Mouse (Mus musculus) MN1 (cell line): ENCODE measurements around the gene Ssbp3.

ENCODE experiments used
- DNase-seq: peaks from one replicate; pipeline ENCODE4 v3.0.0-alpha.2; 2016; ENCODE audit warnings: low spot score

Ssbp3 gene

GRCm38 (mm10) chr4:106934931-106935582 lies 24.6 kb downstream of the Ssbp3 start:
- DNase-seq: no peak

GRCm38 (mm10) chr4:106935583-106935935 lies 25.1 kb downstream of the Ssbp3 start:
- no peak for DNase-seq

- DNase-seq: no peak
These were observed 25.5 kb downstream of the Ssbp3 start for GRCm38 (mm10) chr4:106936041-106936440.

- no peak for DNase-seq
These were observed 26.2 kb downstream of the Ssbp3 start for GRCm38 (mm10) chr4:106936741-106937140.

- no peak for DNase-seq
These were observed 28.2 kb downstream of the Ssbp3 start for GRCm38 (mm10) chr4:106938506-106939222.

- peak; percentile 64 for DNase-seq
These were observed 28.9 kb downstream of the Ssbp3 start for GRCm38 (mm10) chr4:106939223-106939918.

- no peak for DNase-seq
These were observed 29.4 kb downstream of the Ssbp3 start for GRCm38 (mm10) chr4:106939919-106940227.

- DNase-seq: no peak
These were observed 30.4 kb downstream of the Ssbp3 start for GRCm38 (mm10) chr4:106940945-106941344.

GRCm38 (mm10) chr4:106941475-106941874 lies 31.0 kb downstream of the Ssbp3 start:
- no peak for DNase-seq

- DNase-seq: no peak
These were observed 32.0 kb downstream of the Ssbp3 start for GRCm38 (mm10) chr4:106942491-106942890.

- DNase-seq: no peak
These were observed 33.1 kb downstream of the Ssbp3 start for GRCm38 (mm10) chr4:106943627-106944026.

GRCm38 (mm10) chr4:106944898-106945297 lies 34.4 kb downstream of the Ssbp3 start:
- DNase-seq: no peak

GRCm38 (mm10) chr4:106947741-106948140 lies 37.2 kb downstream of the Ssbp3 start:
- no peak for DNase-seq

GRCm38 (mm10) chr4:106948546-106948945 lies 38.0 kb downstream of the Ssbp3 start:
- no peak for DNase-seq

- no peak for DNase-seq
These were observed 38.7 kb downstream of the Ssbp3 start for GRCm38 (mm10) chr4:106949200-106949599.

- no peak for DNase-seq
These were observed 40.3 kb downstream of the Ssbp3 start for GRCm38 (mm10) chr4:106950801-106951200.

GRCm38 (mm10) chr4:106951455-106951854 lies 41.0 kb downstream of the Ssbp3 start:
- no peak for DNase-seq

- peak; percentile 41 for DNase-seq
These were observed 42.7 kb downstream of the Ssbp3 start for GRCm38 (mm10) chr4:106953221-106953620.

- DNase-seq: no peak
These were observed 43.3 kb downstream of the Ssbp3 start for GRCm38 (mm10) chr4:106953760-106954159.

GRCm38 (mm10) chr4:106955729-106956712 lies 45.5 kb downstream of the Ssbp3 start:
- DNase-seq: peak; percentile 55

GRCm38 (mm10) chr4:106958117-106958516 lies 47.6 kb downstream of the Ssbp3 start:
- no peak for DNase-seq

GRCm38 (mm10) chr4:106958561-106958960 lies 48.1 kb downstream of the Ssbp3 start:
- no peak for DNase-seq
